27 mouse cellular contexts compared by ENCODE assay signal in the genomic region with DNA sequence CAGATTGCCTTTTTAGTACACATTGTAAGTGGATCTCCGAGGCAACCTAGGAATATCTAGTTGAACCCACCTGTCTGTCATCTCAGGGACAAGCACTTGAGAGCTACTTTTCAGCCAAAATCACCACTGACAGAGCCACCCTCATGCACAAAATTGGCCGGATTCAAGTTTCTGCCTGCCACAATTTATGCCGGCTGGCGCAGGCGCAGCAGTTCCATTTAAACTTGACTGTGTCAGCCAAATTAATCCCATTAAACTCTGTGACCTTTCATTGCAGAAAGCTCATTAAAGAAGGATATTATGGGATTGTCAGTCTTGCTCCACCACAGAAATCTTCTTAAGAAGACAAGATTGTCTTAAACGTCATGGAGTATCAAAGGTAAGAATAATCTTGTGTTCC.
DNase-seq lines count a peak whose midpoint lies in the region; ATAC-seq and TF ChIP-seq lines count a peak whose summit lies in the region.
"Had no signal": no experiment of that assay in that cellular context is flagged by ENCODE, and none has a peak within 500 bp of the region (broad histone marks: within the 10 kb centered on the region; RNA-seq: fewer than 3 reads in every experiment).

No protein-coding gene starts in this region.

- H3K9me3 ChIP-seq in hindbrain, postnatal 0 days (ENCODE audit: low read length), result no peaks in the 10 kb centered on the region
- no peaks in the 10 kb centered on the region for H3K9me3 ChIP-seq in hindbrain, embryonic 11.5 days (ENCODE audit: control insufficient read depth, low read length)
- H3K9me3 ChIP-seq in midbrain, embryonic 14.5 days (ENCODE audit: control insufficient read depth, low read length), result no peaks in the 10 kb centered on the region
- H3K9me3 ChIP-seq in midbrain, embryonic 10.5 days (replicated peaks), result no peaks in the 10 kb centered on the region
- H3K9me3 ChIP-seq in kidney, embryonic 15.5 days (replicated peaks), result no peaks in the 10 kb centered on the region
- H3K9me3 ChIP-seq: embryonic facial prominence, embryonic 13.5 days; embryonic facial prominence, embryonic 15.5 days; forebrain, embryonic 10.5 days; forebrain, embryonic 12.5 days; G1E had no signal

- peak; percentile 32 for DNase-seq in hindbrain, postnatal 0 days (ENCODE audit: low spot score)
- no peak for DNase-seq in hindbrain, embryonic 11.5 days (ENCODE audit: low spot score)
- DNase-seq in midbrain, embryonic 14.5 days, result peak; percentile 20
- DNase-seq in midbrain, embryonic 10.5 days (ENCODE audit: low spot score), result no peak
- peak; percentile 50 for DNase-seq in brain, embryonic 14.5 days (ENCODE audit: low read depth)
- DNase-seq in retina, postnatal 1 day, result peak; percentile 76
- DNase-seq: adrenal gland, adult 8-10 months; adrenal gland, postnatal 14 days; adrenal gland, postnatal 36 days; B cell, adult 2 months; cerebellum, adult 11 months; cerebellum, adult 18-20 months; cerebellum, adult 8-10 months; cerebellum, adult 9-11 months; cerebellum, postnatal 14 days; cerebellum, postnatal 36 days; embryo, embryonic 11 days had no signal

- ATAC-seq in hindbrain, postnatal 0 days, result no peak
- no peak for ATAC-seq in hindbrain, embryonic 11.5 days (ENCODE audit: low FRiP score)
- no peak for ATAC-seq in midbrain, embryonic 14.5 days (ENCODE audit: low FRiP score, low TSS enrichment)
- no peak for ATAC-seq in kidney, embryonic 15.5 days (replicated peaks; ENCODE audit: low FRiP score)
- ATAC-seq: forebrain, embryonic 14.5 days; Patski had no signal

- TF ChIP-seq POLR2A in brain, embryonic 14.5 days (IDR thresholded peaks at IDR 0.05; ENCODE audit: borderline replicate concordance, extremely low read depth, insufficient read depth, insufficient read length, poor library complexity, severe bottlenecking), result no peak

- no peak overlapping the region for H3K9ac ChIP-seq in hindbrain, postnatal 0 days (replicated peaks; ENCODE audit: low read length)
- no peak overlapping the region for H3K9ac ChIP-seq in hindbrain, embryonic 11.5 days (ENCODE audit: low read depth, low read length)
- H3K9ac ChIP-seq in midbrain, embryonic 14.5 days (replicated peaks; ENCODE audit: low read length), result no peak overlapping the region
- no peak overlapping the region for H3K9ac ChIP-seq in kidney, embryonic 15.5 days
- H3K9ac ChIP-seq: embryonic facial prominence, embryonic 13.5 days; embryonic facial prominence, embryonic 15.5 days; forebrain, embryonic 12.5 days had no signal

- WGBS in hindbrain, postnatal 0 days, result 62% methylated on average over 6 of the region's 6 CpGs
- WGBS in hindbrain, embryonic 11.5 days, result 93% methylated on average over 6 of the region's 6 CpGs
- WGBS in midbrain, embryonic 14.5 days, result 17% methylated on average over 6 of the region's 6 CpGs
- 68% methylated on average over 6 of the region's 6 CpGs for WGBS in midbrain, embryonic 10.5 days
- WGBS in kidney, embryonic 15.5 days, result 68% methylated on average over 6 of the region's 6 CpGs

- H3K27ac ChIP-seq in hindbrain, postnatal 0 days, result no peak overlapping the region
- H3K27ac ChIP-seq in hindbrain, embryonic 11.5 days (ENCODE audit: low read depth, low read length), result no peak overlapping the region
- H3K27ac ChIP-seq in midbrain, embryonic 14.5 days (replicated peaks; ENCODE audit: low read depth, low read length), result no peak overlapping the region
- no peak overlapping the region for H3K27ac ChIP-seq in midbrain, embryonic 10.5 days (replicated peaks)
- no peak overlapping the region for H3K27ac ChIP-seq in kidney, embryonic 15.5 days
- H3K27ac ChIP-seq: embryonic facial prominence, embryonic 13.5 days; embryonic facial prominence, embryonic 15.5 days; forebrain, embryonic 10.5 days; forebrain, embryonic 12.5 days had no signal

- H3K4me3 ChIP-seq in hindbrain, postnatal 0 days (ENCODE audit: low read length), result no peak overlapping the region
- no peak overlapping the region for H3K4me3 ChIP-seq in hindbrain, embryonic 11.5 days (ENCODE audit: low read depth, low read length)
- H3K4me3 ChIP-seq in midbrain, embryonic 14.5 days (replicated peaks; ENCODE audit: low read depth, low read length), result no peak overlapping the region
- H3K4me3 ChIP-seq in midbrain, embryonic 10.5 days, result no peak overlapping the region
- H3K4me3 ChIP-seq in kidney, embryonic 15.5 days (replicated peaks), result no peak overlapping the region
- H3K4me3 ChIP-seq: embryonic facial prominence, embryonic 13.5 days; embryonic facial prominence, embryonic 15.5 days; erythroblast, embryonic 14.5 days; forebrain, embryonic 10.5 days; forebrain, embryonic 12.5 days had no signal

- TF ChIP-seq CTCF in hindbrain, postnatal 0 days (IDR thresholded peaks at IDR 0.05; ENCODE audit: low read depth), result no peak
- no peak for TF ChIP-seq CTCF in brain, embryonic 14.5 days (IDR thresholded peaks at IDR 0.05; ENCODE audit: borderline replicate concordance, extremely low read depth, insufficient read depth, insufficient read length)

- no peak overlapping the region for H3K4me2 ChIP-seq in hindbrain, postnatal 0 days (ENCODE audit: low read depth, low read length)
- H3K4me2 ChIP-seq in hindbrain, embryonic 11.5 days (replicated peaks; ENCODE audit: low read depth, low read length), result no peak overlapping the region
- no peak overlapping the region for H3K4me2 ChIP-seq in midbrain, embryonic 14.5 days (ENCODE audit: low read length)
- H3K4me2 ChIP-seq in kidney, embryonic 15.5 days, result no peak overlapping the region
- H3K4me2 ChIP-seq: embryonic facial prominence, embryonic 13.5 days; embryonic facial prominence, embryonic 15.5 days; forebrain, embryonic 12.5 days had no signal

- H3K27me3 ChIP-seq in hindbrain, postnatal 0 days (ENCODE audit: insufficient read depth, low read length), result no peaks in the 10 kb centered on the region
- no peaks in the 10 kb centered on the region for H3K27me3 ChIP-seq in hindbrain, embryonic 11.5 days (ENCODE audit: control insufficient read depth, insufficient read depth, low read length)
- no peaks in the 10 kb centered on the region for H3K27me3 ChIP-seq in midbrain, embryonic 14.5 days (ENCODE audit: control insufficient read depth, insufficient read depth, low read length)
- H3K27me3 ChIP-seq in midbrain, embryonic 10.5 days (ENCODE audit: low read depth, poor library complexity, severe bottlenecking), result no peaks in the 10 kb centered on the region
- H3K27me3 ChIP-seq in kidney, embryonic 15.5 days, result no peaks in the 10 kb centered on the region
- H3K27me3 ChIP-seq: CH12.LX; embryonic facial prominence, embryonic 13.5 days; embryonic facial prominence, embryonic 15.5 days; forebrain, embryonic 12.5 days; Patski had no signal

- H3K36me3 ChIP-seq in hindbrain, postnatal 0 days (ENCODE audit: insufficient read depth, low read length), result no peaks in the 10 kb centered on the region
- no peaks in the 10 kb centered on the region for H3K36me3 ChIP-seq in hindbrain, embryonic 11.5 days (ENCODE audit: control insufficient read depth, insufficient read depth, low read length)
- no peaks in the 10 kb centered on the region for H3K36me3 ChIP-seq in midbrain, embryonic 14.5 days (ENCODE audit: control insufficient read depth, insufficient read depth, low read length)
- no peaks in the 10 kb centered on the region for H3K36me3 ChIP-seq in midbrain, embryonic 10.5 days
- no peaks in the 10 kb centered on the region for H3K36me3 ChIP-seq in kidney, embryonic 15.5 days
- H3K36me3 ChIP-seq: embryonic facial prominence, embryonic 13.5 days; embryonic facial prominence, embryonic 15.5 days; forebrain, embryonic 10.5 days; forebrain, embryonic 12.5 days; G1E had no signal

- no peaks in the 10 kb centered on the region for H3K4me1 ChIP-seq in hindbrain, postnatal 0 days (ENCODE audit: insufficient read depth, low read length)
- H3K4me1 ChIP-seq in hindbrain, embryonic 11.5 days (replicated peaks; ENCODE audit: control insufficient read depth, insufficient read depth, low read length), result no peaks in the 10 kb centered on the region
- H3K4me1 ChIP-seq in midbrain, embryonic 14.5 days (ENCODE audit: control insufficient read depth, insufficient read depth, low read length), result no peaks in the 10 kb centered on the region
- H3K4me1 ChIP-seq in midbrain, embryonic 10.5 days, result peaks cover 3% of the 10 kb centered on the region; the same call in 1 of the 2 replicates
- no peaks in the 10 kb centered on the region for H3K4me1 ChIP-seq in kidney, embryonic 15.5 days
- H3K4me1 ChIP-seq: embryonic facial prominence, embryonic 13.5 days; embryonic facial prominence, embryonic 15.5 days; forebrain, embryonic 10.5 days; forebrain, embryonic 12.5 days had no signal

Comparison
In these comparisons a context has a peak if more than half of its experiments do, and no peak if none do; other contexts are left out.
1. DNase-seq: peak in hindbrain, postnatal 0 days (single experiment), midbrain, embryonic 14.5 days (single experiment), brain, embryonic 14.5 days (single experiment) and retina, postnatal 1 day (single experiment); none in hindbrain, embryonic 11.5 days (single experiment) and midbrain, embryonic 10.5 days (single experiment).